Mouse (Mus musculus) small intestine, adult 2 months (tissue): ENCODE results near the gene Lrrc28.

Experiments used
- CTCF ChIP-seq: fragments of 200-500 bp; IDR thresholded peaks from 2 replicates; pipeline ENCODE4 v1.5.1; 2012; ENCODE audit warnings: low read depth, mild to moderate bottlenecking, control low read depth, inconsistent platforms, low read length, moderate library complexity, mixed read lengths; ENCODE audit not compliant: insufficient replicate concordance, insufficient read length; ENCODE audit errors: extremely low read depth
- POLR2A ChIP-seq: fragments of 200-500 bp; IDR thresholded peaks from 2 replicates; pipeline ENCODE4 v1.6.1; 2012; ENCODE audit warnings: low read depth, mild to moderate bottlenecking, control low read depth, inconsistent platforms, low read length, moderate library complexity

GRCm38 (mm10) chr7:67486417-67486816, 158.7 kb downstream of the Lrrc28 start:
- TF ChIP-seq CTCF (no peak), POLR2A (no peak)
